Mouse (Mus musculus) Patski (cell line): ENCODE measurements at regions not wholly inside any gene's neighbourhood (a gene's known extent, or its start where the extent isn't known, plus 50 kb on each side); places are given as distances from the start of the nearest gene placed in this dataset.
"Not testable (repeated sequence)": the region's sequence is repeated elsewhere in the genome, so short reads cannot be mapped to it uniquely, and the experiment has no call there.

Experiments
- ATAC-seq: fragments of 100-300 bp; one replicate; pipeline ENCODE4 v1.8.0; 2021
- CTCF ChIA-PET: fragments of 350-600 bp; sonication (Branson Sonifier 250); formaldehyde crosslinking; loops from one replicate; lab custom pipeline; 2022; ENCODE audit warnings: inconsistent platforms; lab: Charles Lee
- POLR2A ChIA-PET: fragments of 350-600 bp; sonication (Branson Sonifier 250); formaldehyde crosslinking; loops from one replicate; lab custom pipeline; 2022; ENCODE audit warnings: antibody characterized with exemption, inconsistent platforms; lab: Charles Lee
- DNase-seq: peaks from one replicate; pipeline ENCODE4 v3.0.0-alpha.2; 2011; ENCODE audit warnings: low read depth, low spot score
- H3K27me3 ChIP-seq: fragments of 371-371 bp; one replicate; pipeline ENCODE4 v1.5.1; 2021
- CTCF ChIP-seq: fragments of 100-300 bp; IDR thresholded peaks from one replicate; pipeline ENCODE4 v1.5.1; 2021
- in situ Hi-C: fragments of 300-500 bp; cut with MboI; formaldehyde crosslinking; loops from 3 replicates; pipeline ENCODE4 v1.11.1; 2018; ENCODE audit warnings: low pct_unique_long_range_greater_than_20kb, mixed read lengths

DNA sequence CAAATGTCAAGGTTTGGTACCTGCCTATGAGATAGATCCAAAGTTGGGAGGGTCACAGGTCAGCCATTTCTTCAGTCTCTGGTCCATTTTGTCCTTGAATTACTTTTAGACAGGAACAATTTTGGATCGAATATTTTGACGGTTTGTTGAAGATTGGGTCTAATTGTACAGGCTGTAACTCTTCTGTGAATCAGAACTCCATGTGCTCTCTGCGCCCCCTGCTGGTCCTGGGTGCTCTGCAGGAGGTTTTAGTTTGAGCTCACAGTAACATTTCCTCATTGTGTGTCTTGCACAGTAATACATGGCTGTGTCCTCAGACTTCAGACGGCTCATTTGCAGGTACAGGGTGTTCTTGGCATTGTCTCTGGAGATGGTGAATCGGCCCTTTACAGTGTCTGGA is 158.1 kb downstream of the Adam6a start:
- ATAC-seq, POLR2A ChIA-PET, in situ Hi-C loops, CTCF ChIA-PET, H3K27me3 ChIP-seq, DNase-seq: not testable (repeated sequence)

DNA sequence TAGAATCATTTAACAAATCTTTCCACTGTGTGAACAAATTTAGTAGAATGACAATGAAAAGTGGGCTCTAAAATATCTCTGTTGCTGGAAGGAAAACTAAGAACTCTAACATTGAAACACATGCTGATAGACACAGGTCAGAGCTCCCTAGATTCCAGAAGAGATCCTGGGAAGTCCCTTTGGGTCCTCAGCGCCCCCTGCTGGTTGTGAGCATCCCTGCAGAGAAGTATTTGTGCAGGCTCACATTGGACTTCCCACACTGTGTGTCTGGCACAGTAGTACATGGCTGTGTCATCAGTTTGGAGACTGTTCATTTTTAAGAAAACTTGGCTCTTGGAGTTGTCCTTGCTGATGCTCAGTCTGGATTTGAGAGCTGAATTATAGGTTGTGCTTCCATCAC is 172.7 kb downstream of the Adam6a start:
- CTCF ChIA-PET = interaction anchor here (1.7 kb wide), 1 partner anchor 11 kb away, joined by 8 read pairs; no protein-coding TSS in a partner anchor
- POLR2A ChIA-PET, DNase-seq: not testable (repeated sequence)

DNA sequence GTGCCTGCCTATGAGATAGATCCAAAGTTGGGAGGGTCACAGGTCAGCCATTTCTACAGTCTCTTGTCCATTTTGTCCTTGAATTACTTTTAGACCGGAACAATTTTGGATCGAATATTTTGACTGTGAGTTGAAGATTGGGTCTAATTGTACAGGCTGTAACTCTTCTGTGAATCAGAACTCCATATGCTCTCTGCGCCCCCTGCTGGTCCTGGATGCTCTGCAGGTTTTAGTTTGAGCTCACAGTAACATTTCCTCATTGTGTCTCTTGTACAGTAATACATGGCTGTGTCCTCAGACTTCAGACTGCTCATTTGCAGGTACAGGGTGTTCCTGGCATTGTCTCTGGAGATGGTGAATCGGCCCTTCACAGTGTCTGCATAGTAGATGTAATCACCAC is 192.1 kb downstream of the Adam6a start:
- DNase-seq = no peak
- in situ Hi-C loops = no loop called here

More for the DNA sequence above, 172.7 kb downstream of the Adam6a start:
- in situ Hi-C loops = loop anchor here (5.0 to 10.0 kb wide), 2 partner anchors 56 to 492 kb away; no protein-coding TSS in a partner anchor
- not testable (repeated sequence) for ATAC-seq, H3K27me3 ChIP-seq

DNA sequence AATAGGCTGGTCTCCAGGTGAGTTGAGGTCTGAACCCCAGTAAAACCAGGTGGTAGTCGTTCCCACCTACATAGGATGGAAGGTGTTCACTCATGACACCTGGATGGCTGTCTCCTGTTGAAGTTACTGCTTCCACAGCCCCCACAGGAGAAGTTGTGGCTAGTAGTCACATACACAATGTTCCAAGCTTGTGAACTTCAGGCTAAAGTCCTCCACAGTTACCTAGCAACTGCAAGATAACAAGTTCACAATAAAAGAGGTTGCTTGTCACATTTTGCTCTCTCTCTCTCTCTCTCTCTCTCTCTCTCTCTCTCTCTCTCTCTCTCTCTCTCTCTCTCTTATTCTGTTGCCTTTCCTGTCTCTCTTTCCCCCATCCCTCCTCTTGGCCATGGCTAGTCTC is 202.6 kb downstream of the Adam6a start:
- TF ChIP-seq CTCF = no peak
- in situ Hi-C loops = no loop called here
- POLR2A ChIA-PET = no interaction called here
- DNase-seq (no peak), ATAC-seq (no peak)
- no peaks in the 10 kb centered on the region for H3K27me3 ChIP-seq
- CTCF ChIA-PET = no interaction called here

More for the DNA sequence above, 192.1 kb downstream of the Adam6a start:
- TF ChIP-seq CTCF = no peak
- CTCF ChIA-PET = no interaction called here
- H3K27me3 ChIP-seq = no peaks in the 10 kb centered on the region
- no peak for ATAC-seq
- POLR2A ChIA-PET = no interaction called here

DNA sequence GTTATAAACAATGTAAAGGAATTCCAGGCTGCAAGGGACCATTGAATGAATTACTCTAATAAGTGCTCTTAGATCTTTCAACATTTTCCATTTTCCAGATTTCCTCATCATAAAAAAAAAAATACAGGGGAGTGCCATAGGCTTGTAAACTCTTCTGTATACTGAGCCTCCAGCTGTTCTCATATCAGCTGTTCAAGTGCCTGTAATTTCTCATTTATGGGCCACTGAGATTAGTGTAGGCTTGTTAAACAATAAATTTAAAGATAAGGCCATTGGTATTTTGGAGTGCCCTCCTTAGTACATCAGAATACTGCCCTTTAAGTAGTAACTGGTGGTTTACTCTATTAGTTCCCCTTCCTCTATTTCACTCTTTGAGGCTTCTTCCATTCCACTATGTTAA is 204.3 kb downstream of the Adam6a start:
- ChIA-PET CTCF (no interaction called here), POLR2A (no interaction called here)
- in situ Hi-C loops = no loop called here
- TF ChIP-seq CTCF = no peak
- no peaks in the 10 kb centered on the region for H3K27me3 ChIP-seq
- ATAC-seq (no peak), DNase-seq (no peak)

DNA sequence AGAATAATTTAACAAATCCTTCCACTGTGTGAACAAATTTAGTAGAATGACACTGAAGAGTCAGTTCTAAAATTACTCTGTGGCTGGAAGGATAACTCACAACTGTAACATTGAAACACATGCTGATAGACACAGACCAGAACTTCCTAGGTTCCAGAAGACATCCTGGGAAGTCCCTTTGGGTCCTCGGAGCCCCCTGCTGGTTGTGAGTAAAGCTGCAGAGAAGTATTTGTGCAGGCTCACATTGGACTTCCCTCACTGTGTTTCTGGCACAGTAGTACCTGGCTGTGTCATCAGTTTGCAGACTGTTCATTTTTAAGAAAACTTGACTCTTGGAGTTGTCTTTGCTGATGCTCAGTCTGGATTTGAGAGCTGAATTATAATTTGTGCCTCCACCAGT is 225.9 kb downstream of the Adam6a start:
- H3K27me3 ChIP-seq = no peaks in the 10 kb centered on the region
- ChIA-PET POLR2A (no interaction called here), CTCF (no interaction called here)
- in situ Hi-C loops = no loop called here
- no peak for DNase-seq
- no peak for TF ChIP-seq CTCF
- no peak for ATAC-seq

DNA sequence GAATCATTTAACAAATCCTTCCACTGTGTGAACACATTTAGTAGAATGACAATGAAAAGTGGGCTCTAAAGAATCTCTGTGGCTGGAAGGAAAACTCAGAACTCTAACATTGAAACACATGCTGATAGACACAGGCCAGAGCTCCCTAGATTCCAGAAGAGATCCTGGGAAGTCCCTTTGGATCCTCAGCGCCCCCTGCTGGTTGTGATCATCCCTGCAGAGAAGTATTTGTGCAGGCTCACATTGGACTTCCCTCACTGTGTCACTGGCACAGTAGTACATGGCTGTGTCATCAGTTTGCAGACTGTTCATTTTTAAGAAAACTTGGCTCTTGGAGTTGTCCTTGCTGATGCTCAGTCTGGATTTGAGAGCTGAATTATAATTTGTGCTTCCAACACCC is 252.2 kb downstream of the Adam6a start:
- DNase-seq, POLR2A ChIA-PET, CTCF ChIA-PET, ATAC-seq, H3K27me3 ChIP-seq, in situ Hi-C loops: not testable (repeated sequence)

DNA sequence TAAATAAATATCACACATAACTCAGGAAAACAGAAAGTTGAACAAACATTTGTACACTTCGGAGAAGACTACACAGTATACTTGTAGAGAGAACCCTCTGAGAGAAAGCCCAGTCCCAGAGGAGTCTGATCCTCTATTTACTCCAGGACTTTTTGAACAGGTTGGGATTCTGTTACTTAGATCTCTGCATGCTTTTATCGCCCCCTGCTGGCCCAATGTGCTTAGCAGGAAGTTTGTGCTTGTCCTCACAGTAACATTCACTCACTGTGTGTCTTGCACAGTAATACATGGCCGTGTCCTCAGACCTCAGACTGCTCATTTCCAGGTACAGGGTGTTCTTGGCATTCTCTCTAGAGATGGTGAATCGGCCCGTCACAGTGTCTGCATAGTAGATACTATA is 282.7 kb downstream of the Adam6a start:
- no peaks in the 10 kb centered on the region for H3K27me3 ChIP-seq
- TF ChIP-seq CTCF = no peak
- POLR2A ChIA-PET = no interaction called here
- ATAC-seq (no peak), DNase-seq (no peak)
- in situ Hi-C loops = no loop called here
- CTCF ChIA-PET = no interaction called here

DNA sequence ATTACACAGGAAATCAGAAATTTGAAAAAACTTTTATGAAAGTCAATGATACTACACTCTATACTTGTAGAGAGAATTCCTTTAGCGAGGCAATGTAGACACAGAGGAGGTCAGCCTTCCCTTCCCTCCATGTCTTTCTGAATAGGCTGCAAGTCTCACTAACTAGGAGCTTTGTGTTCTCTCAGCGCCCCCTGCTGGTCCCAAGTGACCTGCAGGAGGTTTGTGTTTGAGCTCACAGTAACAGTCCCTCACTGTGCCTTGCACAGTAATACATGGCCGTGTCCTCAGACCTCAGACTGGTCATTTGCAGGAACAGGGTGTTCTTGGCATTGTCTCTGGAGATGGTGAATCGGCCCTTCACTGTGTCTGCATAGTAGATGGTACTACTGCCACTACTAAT is 315.2 kb downstream of the Adam6a start:
- in situ Hi-C loops = no loop called here
- ChIA-PET POLR2A (no interaction called here), CTCF (no interaction called here)
- DNase-seq (no peak), ATAC-seq (no peak)
- TF ChIP-seq CTCF = peak; percentile 55
- H3K27me3 ChIP-seq = no peaks in the 10 kb centered on the region

DNA sequence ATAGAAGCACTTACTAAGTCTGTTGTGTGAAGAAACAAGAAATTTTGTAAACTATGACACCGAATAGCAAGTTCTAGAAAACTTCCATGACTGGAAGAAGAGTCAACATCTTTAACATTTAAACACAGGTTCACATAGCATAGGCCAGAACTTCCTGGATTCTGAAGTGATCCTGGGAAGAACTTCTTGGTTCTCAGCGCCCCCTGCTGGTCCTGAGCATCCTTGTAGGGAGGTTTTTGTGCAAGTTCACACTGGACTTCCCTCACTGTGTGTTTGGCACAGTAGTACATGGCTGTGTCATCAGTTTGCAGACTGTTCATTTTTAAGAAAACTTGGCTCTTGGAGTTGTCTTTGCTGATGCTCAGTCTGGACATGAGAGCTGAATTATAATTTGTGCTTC is 335.1 kb downstream of the Adam6a start:
- POLR2A ChIA-PET = no interaction called here
- CTCF ChIA-PET = no interaction called here
- peak; percentile 54 for TF ChIP-seq CTCF
- ATAC-seq (no peak), DNase-seq (no peak)
- in situ Hi-C loops = no loop called here
- no peaks in the 10 kb centered on the region for H3K27me3 ChIP-seq

DNA sequence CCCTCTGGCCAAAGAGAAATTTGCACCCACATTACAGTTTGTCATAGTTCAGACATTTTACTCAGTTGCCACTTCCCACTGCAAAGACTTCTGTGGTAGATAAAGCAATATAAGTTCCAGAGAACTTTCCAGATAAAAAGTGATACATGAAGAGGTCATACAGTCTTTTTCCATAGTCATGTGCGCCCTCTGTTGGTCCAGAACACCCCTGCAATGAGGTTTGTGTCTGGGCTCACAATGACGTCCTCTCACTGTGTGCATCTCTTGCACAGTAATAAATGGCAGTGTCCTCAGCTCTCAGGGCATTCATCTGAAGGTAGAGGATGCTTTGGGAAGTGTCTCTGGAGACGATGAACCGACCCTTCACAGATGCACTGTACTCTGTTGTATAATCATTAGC is 352.4 kb downstream of the Adam6a start:
- no peak for ATAC-seq
- DNase-seq = no peak
- in situ Hi-C loops = no loop called here
- ChIA-PET CTCF (interaction anchor here (1.0 kb wide), 1 partner anchor 8 kb away, joined by 4 read pairs; no protein-coding TSS in a partner anchor), POLR2A (no interaction called here)
- peak; percentile 40 for TF ChIP-seq CTCF
- no peaks in the 10 kb centered on the region for H3K27me3 ChIP-seq

DNA sequence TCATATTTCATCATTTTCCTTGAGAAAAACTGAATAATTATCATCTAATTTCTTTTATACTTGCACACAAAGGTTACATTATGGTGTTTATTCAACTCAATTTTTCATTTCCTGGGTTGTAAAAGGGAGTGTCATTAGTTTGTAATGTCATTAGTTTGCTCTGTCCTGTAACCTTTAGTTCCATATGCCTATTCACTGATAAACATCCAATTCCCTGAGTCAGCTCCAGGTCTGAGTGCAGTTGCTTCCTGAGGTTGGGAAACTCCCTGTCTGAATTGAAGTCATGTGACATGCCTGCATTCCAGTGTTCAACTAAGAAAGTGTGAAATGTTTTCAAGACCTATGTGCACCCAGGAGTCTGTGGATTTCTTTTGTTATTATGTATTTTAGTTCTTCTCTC is 362.8 kb downstream of the Adam6a start:
- no peak for DNase-seq
- H3K27me3 ChIP-seq = no peaks in the 10 kb centered on the region
- TF ChIP-seq CTCF = no peak
- in situ Hi-C loops = no loop called here
- no peak for ATAC-seq
- ChIA-PET POLR2A (no interaction called here), CTCF (no interaction called here)
